Mouse (Mus musculus): ENCODE measurements around the gene Got1.
"Not testable (repeated sequence)": the region's sequence is repeated elsewhere in the genome, so short reads cannot be mapped to it uniquely, and the experiment has no call there.

Got1 gene

DNA sequence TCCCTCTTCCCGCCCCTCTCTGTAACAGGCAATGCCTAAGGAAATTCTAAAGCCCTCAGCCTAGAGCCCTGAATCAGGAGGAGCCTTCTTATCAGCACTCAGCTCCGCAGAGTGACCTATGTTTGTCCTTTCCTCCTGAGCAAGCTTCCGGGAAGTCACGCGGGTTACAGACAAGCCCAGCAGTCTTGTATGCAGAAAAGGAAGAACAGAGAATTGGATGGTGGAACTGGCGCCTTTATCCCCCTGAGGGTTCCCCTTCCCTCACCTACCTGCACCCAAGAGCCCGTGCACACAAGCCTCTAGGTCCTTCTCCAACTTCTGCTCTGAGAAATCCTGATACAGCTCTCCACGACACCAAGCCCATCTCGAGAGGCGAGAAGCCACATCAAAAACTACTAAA lies 4.0 kb downstream of the Got1 start:
- no peak for DNase-seq

DNA sequence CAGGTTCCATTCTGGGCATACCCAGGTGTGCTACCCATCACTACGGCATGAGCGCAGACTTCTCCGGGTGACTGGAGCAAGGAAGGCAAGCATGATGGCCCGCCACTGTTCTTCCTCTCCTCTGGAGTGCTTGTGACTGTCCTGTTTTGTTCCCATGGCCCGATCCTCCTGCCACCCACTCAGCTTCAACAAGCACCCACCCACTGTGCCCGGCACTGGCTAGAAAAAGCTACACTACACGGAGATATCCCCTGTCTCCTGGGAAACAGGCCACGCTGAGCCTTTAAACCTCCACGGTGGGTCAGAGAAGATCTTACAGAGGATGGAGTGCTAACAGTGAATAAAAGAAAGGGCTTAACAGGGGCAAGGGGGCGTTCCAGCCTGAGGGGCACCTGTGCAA lies 5.2 kb downstream of the Got1 start:
- DNase-seq = no peak

DNA sequence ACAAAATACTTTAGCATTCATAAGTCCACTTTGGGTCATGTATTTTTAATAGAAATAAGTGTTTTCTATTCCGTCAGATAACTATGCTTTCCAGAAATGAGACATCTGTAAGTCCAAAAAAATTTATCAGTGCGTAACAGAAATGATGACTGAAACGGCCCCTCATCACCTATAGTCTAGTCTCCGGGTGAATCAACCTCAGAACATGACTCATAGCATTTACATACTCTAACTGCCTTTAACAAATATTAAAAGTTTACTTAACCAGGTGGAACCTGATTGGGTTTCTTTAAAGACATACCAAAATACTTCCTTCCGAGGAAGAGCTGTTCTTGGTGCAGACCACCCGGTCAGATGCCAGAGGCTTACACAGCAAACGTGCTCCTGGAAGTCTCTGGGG lies 6.1 kb downstream of the Got1 start:
- DNase-seq = no peak

DNA sequence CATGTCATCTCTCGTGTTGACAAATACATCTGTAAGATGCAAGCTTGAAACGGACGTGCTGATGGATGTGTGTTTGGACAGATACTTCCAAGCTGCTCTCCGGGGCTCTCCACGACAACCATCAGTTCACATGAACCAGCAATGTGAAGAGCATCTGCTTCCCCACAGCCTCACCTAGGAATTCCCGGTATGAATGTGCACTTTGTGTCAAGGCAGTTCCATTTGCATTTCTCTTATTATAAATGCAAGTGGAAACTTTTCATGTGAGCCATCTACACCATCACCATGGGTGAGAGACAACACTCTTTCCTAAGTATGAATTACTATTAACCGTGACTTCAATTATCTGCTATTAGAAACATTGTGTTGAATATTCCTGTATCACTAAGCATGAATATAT lies 6.6 kb downstream of the Got1 start:
- no peak for DNase-seq

DNA sequence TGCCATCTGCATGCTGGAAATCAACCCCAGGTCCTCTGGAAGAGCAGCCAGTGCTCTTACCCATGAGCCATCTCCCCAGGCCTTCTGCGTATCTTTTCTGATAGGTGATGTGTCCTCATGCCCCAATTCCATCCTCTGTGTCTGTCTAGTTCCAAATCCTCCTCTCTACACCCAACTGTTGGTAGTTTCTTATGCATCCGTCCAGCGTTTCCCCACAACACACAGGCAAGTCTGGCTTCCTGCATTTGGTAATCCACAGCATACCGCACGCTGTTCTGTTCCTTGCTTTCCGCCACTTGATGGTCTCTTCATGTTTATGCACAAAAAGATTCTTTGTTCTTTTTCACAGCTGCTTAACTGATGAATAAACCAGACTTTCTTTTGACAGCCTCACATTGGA lies 7.1 kb downstream of the Got1 start:
- no peak for DNase-seq

DNA sequence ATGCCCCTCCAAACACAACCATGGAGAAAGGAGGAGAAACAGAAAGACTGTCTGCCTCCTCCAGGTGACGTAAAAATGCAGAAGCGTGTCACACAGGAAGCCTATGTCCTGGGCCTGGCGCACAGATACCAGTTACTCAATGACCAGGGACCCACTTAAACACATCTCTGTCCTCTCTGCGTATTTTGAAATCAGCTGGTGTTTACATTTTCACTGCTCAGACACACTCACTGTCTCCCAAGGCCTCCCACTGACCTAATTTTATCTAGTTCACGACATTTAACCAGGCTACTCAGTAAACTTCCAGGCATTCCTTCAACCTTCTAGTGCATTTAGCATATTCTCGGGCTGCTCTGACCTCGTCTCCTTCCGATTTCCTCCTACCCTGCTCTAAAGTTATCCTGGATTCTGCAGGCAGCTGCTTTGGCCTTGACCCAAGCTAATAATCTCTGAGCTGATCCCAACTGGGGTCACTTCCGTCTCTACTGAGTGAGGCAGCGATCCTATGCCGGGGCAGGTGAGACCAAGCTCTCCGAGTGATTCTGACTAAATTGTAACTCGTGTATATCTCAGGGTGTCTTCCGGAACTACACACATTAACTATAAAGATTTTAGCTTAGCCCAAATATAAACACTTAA lies 7.9 kb downstream of the Got1 start:
- no peak for DNase-seq

DNA sequence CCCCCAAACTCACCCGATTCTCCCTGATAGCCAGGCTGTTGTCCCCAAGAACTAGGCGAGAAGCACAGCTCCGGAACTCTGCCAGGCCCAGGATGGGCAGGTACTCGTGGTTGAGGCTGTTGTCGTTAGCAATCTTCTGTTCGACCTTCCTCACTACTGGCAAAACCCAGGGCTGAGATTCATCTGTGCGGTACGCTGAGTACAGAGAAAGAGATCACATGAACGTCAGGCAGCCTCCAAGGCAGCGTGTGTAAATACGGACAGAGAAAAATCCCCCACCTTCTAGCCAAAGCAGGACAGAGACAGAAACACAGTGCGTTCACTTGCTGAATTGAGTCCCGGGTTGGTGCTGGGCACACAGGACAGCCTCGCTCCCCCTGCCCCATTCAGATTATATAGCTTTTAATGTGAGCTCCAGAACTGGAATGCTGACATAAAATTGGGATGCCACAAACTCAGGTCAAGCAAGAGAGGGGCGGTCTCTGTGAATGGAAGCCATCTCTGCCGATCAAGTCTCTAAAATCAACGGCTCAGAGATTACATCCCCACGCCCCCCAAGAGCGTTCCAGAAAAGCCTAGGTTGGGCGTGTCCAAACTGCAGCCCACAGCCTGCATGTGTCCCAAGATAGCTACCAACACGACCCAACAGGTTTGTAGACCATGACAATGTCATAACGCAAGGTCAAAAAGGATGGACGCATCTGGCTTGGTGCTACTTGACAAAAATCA lies 8.6 kb downstream of the Got1 start:
- no peak for DNase-seq

DNA sequence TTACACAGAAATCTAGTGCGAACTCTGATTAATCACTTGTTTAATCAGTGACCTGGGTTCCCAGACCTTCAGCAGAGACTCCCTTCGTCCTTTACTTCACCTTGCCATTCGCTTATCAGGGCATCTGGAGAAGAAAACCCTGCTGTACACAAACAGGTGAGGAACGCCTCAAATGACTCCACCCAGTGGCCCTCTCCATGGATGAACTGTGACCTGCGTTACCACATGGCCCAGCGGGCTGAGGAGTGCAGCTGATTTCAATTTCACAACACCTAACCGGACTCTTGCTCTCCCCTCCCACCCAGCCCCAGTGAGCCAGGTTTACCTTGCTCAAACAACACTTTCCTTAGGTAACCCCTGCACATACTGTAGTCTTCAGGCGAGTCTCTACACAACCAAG lies 10.5 kb downstream of the Got1 start:
- peak; percentile 57 for DNase-seq

DNA sequence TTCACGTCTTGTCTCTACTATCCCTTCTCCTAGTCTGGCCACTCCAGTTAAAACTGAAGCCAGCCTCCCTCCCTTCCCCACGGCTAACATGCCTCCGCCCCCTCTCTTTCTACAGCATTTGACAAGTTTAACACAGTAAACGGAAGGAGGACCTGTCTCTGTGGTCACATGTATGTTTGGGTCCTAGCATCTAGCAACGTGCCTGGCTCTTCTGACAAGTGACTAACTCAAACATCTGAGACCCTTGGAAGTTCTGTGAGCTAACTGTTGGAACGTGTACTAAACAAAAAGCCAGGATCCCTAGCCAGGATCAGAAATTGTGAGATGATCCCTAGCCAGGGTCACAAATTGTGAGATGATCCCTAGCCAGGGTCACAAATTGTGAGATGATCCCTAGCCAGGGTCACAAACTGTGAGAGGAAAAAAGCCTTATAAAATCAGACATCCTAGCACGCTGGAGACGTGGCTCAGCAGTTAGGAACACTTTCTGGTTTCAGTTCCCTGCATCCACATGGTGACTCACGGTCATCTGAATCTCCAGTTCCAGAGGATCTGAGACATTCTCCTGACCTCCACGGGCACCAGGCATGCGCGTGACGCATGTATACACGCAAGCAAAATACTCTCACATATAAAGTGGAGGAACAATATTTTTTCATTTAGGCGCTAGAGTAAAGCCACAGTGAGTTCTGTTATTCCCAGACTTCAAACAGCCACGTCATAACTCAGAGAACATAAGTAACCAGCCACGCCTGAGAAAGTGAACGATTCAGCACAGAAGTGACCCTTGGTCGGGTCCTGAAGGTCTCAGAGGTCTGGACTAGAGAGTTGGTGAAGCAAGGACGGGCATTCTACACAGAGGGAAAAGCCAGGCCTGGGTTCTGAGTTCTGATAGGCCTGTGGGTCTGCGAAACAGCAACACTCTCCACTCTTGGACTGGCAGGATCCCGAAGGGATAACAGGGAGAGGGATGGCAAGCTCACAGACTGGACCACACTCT lies 12.5 kb downstream of the Got1 start:
- peak; percentile 62 for DNase-seq

DNA sequence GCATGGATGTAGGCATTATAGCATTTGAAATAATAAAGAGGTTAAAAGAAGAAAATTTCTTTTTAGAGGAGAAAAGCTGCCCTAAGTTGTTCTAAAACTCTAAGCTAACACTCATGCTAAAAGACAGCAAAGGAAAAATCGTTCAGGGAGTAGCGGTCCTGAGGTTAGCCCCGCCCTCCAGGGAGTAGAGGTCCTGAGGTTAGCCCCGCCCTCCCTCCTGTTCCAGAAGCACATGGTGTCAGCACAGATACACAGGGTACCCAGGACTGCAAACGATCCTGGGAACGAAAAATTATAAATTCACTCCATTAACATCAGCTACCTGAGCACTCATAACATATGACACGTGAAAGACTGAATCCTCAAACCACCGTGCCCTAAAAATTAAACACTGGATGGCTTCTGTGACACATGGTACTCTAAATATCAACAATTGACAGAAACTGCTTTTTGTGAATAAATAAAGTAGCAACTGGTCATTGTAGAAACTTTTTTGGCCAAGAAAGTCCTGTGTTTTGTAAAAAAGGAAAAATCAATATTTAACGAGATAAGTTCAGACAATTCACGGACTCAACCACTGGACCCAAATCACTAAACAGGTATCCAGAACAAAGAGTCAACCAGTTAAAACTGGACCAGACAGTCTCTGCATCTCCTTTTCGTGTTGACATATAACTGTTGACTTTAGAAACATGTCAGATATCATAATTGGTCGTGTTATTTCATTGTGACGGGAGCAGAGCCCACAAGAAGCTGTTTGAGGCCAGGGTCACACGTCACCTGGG lies 13.8 kb downstream of the Got1 start:
- no peak for DNase-seq

DNA sequence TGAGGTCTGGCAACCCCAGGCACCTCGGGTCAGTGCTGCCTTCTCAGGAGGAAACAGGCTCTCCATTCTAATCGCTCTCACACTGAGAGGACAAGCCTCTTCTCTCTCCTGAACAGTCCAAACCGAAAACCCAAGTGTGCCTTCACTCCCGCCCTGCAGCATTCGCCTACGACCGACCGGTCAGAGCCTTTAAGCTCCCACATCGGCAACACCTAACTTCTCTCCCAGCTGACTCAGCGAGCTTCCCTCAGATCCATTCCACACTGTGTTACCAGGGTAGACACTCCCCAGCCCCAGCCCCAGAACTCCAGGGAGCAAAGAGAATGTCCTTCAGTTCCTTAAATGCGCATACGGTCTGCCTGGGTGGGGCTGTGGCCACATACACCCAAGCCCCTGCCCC lies 19.0 kb downstream of the Got1 start:
- no peak for DNase-seq

DNA sequence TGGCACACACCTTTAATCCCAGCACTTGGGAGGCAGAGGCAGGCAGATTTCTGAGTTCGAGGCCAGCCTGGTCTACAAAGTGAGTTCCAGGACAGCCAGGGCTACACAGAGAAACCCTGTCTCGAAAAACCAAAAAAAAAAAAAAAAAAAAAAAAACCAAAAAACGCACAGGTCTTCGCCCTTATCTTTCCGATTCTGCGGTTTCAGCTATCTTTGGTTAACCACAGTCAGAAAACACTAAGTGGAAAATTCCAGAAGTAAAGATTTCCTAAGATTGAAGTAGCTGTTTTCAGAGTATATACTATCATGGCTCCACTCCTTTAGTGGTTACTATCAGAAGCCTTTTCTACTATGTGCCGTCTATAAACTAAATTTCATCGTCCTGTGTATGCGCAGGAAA lies 20.8 kb downstream of the Got1 start:
- DNase-seq = not testable (repeated sequence)

DNA sequence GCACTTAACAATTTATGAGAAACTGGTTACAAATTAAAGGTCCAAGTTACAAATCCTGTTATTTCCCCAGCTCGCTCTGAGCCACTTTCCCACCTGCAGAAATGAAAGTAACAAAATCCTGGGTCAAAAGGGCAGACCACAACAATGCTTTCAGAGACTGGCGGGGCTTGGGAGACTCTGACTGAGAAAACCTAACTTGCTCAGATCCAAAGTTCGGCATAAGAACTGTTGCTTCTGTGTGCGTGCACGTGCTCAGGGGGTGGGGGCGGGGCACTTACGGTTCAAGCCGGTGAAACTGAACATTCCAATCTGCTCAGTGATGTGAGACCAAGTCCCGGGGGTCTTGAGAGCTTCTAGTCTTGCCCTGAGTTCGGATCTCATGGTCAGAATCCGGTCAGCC lies 21.8 kb downstream of the Got1 start:
- DNase-seq = no peak

DNA sequence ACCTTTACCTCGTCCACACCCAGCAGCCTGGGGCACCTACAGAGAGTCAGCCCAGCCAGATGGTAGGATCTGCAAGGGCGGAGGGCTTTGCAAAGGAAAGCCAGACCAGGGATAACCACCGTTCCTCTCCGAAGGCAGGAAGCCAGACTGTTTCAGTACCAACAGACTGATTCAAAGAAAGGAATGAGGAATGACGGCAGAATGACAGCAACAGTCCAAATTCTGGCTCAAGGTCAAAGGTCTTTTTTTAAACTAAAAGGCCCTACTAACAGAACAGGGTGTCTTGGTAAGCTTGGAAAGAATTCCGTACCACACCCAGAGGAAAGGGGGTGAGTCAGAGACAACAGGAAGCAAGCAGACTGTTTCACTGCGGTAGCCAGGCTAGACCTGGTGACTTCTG lies 25.5 kb downstream of the Got1 start:
- no peak for DNase-seq

DNA sequence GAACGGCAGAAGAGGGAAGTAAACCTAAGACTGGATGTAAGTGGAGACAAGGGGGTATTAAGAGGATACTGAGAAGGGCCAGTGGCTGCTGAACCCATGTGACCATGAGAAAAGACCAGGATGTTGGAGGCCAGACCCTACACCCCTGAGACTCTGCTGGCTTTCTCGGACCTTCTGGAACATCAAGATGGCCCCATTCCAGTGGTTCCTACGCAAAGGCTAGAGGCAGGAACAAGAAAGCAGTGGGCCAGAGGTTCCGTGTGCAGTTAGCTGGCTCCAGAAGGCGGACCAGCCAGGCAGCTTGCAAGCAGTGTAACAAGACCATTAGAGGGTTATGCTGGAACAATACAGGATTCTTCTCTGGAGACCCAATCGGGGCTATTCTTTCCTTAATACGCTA lies 27.0 kb downstream of the Got1 start:
- DNase-seq = no peak

DNA sequence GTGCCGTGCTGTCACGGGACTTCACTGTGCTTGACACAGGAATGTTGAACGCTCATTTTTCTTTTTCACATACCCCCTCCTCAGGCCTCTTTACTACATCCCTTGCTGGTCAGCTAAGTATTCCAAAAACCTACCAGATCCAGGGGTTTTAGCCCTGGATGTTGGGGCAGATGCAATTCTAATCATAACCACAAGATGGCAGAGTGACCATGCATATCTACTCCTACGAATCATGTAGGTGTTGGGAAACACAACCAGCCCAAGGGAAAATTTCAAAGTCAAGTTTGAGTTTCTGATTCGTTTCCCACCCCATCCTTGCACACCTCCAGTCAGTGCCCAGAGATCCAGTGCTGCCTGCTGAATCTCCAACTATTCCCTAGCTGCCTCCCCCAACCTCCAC lies 28.6 kb downstream of the Got1 start:
- peak; percentile 52 for DNase-seq

DNA sequence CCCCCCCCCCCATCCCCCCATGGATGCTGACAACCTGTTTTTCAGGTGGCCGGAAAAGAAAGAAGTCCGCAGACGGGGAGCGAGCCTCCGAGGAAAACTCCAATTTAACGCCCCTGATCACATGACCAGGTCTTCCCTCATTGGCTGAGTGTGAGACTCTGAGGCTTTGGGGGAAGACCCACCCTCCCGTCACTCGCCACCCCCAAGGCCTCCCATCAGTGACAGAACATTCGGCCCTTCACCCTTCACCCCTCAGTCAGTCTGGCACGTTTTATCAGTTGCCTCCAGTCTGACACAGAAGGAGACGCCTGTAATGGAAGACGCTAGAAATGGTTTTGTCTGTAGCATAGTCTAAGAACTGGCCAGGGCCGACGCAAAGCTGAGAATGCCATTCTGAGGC lies 29.5 kb downstream of the Got1 start:
- DNase-seq = no peak

DNA sequence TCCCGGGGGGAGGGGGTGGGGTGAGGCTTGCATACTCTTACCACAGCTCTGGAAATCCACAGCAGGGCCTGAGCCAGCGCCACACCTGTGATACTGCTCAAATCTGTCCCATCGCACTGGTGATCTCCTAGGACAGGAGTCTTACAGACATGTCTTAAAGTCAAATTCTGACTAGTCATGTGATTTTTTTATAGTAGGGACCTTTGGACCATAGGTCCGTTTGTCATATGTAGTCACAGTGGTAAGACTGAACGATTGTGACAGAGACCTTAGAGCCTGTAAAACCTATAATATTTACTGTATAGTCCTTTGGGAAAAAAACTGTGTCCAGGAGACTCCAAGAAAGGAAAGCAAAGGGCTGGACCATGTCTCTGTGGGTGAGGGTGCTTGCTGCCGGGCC lies 30.5 kb downstream of the Got1 start:
- no peak for DNase-seq

DNA sequence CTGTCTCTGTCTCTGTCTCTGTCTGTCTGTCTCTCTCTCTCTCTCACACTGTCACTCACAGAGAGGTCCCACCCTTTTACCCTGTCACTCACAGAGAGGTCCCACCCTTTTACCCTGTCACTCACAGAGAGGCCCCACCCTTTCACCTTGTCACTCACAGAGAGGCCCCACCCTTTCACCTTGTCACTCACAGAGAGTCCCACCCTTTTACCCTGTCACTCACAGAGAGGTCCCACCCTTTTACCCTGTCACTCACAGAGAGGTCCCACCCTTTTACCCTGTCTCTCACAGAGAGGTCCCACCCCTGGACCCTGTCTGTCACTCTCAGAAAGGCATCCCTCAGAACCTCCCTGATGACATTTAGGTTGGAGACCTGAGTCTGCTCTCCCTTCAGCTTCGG lies 31.1 kb downstream of the Got1 start:
- not testable (repeated sequence) for DNase-seq

DNA sequence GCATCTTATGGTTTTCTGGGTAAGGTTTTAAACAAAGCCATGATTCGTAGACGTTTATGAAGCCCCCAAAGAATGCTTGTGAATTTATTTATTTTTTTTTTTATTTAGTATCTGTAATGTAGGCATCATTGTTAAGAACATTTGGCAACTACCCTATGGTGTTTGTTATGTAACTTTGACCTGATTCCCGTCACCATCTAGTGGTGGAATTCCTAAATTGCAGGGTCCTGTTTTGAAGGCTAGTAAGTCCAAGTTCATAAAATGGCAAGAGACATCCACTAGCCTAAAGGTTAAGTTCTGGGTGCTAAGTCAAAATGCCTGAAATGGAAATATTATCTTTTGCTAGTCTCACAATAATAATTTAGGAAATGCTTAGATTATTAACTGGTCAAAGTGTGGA lies 37.0 kb downstream of the Got1 start:
- peak; percentile 38 for DNase-seq

DNA sequence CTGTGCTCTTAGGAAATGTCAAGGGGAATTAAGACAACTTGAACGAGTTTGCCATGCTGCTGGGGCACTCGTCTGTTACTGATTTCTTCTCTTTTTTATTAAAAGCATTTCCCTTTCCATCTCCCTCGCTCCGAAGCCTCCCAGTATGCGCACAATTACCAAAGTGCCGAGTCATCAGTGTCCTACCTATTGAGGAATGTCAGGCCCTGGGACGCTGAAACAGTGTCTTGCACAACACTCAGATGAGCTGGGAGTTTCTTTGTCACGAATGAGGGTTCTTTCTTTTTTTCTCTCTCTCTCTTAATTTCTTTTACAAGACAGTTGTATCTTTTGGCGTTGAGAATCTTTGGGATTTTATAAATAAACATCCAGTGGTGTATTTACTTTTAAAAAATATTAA lies 43.9 kb downstream of the Got1 start:
- no peak for DNase-seq

DNA sequence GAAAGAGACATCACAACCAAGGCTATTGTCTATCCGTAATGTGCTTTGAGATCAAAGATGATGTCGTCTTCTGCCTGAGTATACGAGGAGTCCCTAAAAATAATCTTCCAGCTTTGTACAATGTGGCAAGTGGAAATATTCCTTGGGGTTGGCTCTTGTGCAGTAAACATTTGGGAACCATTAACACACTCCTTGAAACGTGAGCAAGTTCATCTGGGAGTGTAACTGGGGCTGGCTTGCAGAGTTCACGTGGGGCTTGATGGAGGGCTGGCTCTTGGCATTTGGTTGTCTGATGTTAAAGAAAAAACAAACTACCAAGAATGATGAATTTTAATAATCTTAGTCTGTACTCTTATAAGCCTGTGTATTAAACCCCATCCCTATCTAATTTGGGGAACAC lies 45.0 kb downstream of the Got1 start:
- no peak for DNase-seq

DNA sequence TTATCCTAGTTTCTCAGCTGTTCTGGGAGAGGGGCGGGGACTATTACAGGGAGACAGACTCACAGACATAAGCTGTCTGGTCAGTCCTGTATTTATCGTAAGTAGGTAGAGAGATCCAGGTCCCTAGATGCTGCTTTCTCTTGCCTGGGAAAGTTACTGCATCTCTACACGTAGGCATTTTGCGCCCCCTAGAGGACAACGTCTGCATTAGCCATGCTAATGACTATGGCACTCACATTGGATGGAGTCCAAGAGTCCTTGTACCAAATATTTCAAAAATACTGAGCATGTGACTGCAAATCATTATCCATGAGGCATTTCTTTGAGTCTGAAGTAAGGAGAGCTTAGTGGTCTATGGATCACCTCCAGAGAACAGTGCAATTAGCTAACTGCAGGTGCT lies 45.5 kb downstream of the Got1 start:
- DNase-seq = peak; percentile 77
